Comparison of ENCODE assay signal across 9 mouse cellular contexts in genomic region chr4:44119410-44120201, GRCm38 (mm10). TPM values are rescaled to one million over a fixed set of nuclear protein-coding genes. Genes with fewer than 3 reads are reported as not detected.
DNase-seq lines count a peak whose midpoint lies in the region; ATAC-seq lines count a peak whose summit lies in the region.
"Had no signal": no experiment of that assay in that cellular context is flagged by ENCODE, and none has a peak within 500 bp of the region (broad histone marks: within the 10 kb centered on the region; RNA-seq: fewer than 3 reads in every experiment).

No protein-coding gene starts in this region.

- WGBS in kidney, embryonic 16.5 days = 52% methylated on average over 9 of the region's 9 CpGs

- peak; percentile 39; the same call in 1 of the 2 replicates for ATAC-seq in kidney, embryonic 16.5 days (ENCODE audit: low FRiP score, low TSS enrichment)

- H3K27me3 ChIP-seq in kidney, embryonic 16.5 days (ENCODE audit: insufficient read depth, low read length) = no peaks in the 10 kb centered on the region

- no peaks in the 10 kb centered on the region for H3K4me1 ChIP-seq in kidney, embryonic 16.5 days (ENCODE audit: insufficient read depth, low read length)

- H3K9ac ChIP-seq in kidney, embryonic 16.5 days (replicated peaks; ENCODE audit: low read length) = no peak overlapping the region

- no peaks in the 10 kb centered on the region for H3K9me3 ChIP-seq in kidney, embryonic 16.5 days (ENCODE audit: low read length)

- no peaks in the 10 kb centered on the region; the same call in 1 of the 2 replicates for H3K36me3 ChIP-seq in kidney, embryonic 16.5 days (ENCODE audit: insufficient read depth, low read length)

- no peak overlapping the region for H3K4me2 ChIP-seq in kidney, embryonic 16.5 days (replicated peaks; ENCODE audit: low read depth, low read length)

- H3K27ac ChIP-seq in kidney, embryonic 16.5 days (ENCODE audit: low read length) = no peak overlapping the region

- no peak for DNase-seq in kidney, postnatal 4 days
- DNase-seq in ES-CJ7 (ENCODE audit: low read depth, low spot score) (peak; percentile 49), ZHBTc4 (ENCODE audit: low read depth, low spot score) (peak; percentile 58)
- peak; percentile 78 for DNase-seq in induced T-regulatory cell, adult 2 months (ENCODE audit: low read depth)
- DNase-seq in right cerebral cortex, postnatal 36 days (ENCODE audit: low spot score in 2 of 2) = no peak
- no peak for DNase-seq in spleen, postnatal 10 days (ENCODE audit: low spot score in 2 of 2)
- no peak for DNase-seq in testis, postnatal 14 days (ENCODE audit: low spot score)

- H3K4me3 ChIP-seq in kidney, embryonic 16.5 days (ENCODE audit: low read length) = no peak overlapping the region
- H3K4me3 ChIP-seq: erythroblast, embryonic 14.5 days had no signal

RNA-seq across cellular contexts. Expression of gene Gne, which starts 35.6 kb away (rescaled TPM):
- 26.4 and 26.6 TPM in 2 replicates for polyA plus RNA-seq in kidney, embryonic 16.5 days (2015; fragmentation: Nextera tagmentation; extraction: Ambion mirVana)

Comparison
In these comparisons a context has a peak if more than half of its experiments do, and no peak if none do; other contexts are left out.
1. DNase-seq: peak in ES-CJ7 (single experiment), ZHBTc4 (single experiment) and induced T-regulatory cell, adult 2 months (single experiment); none in kidney, postnatal 4 days (0 of 2), right cerebral cortex, postnatal 36 days (0 of 2), spleen, postnatal 10 days (0 of 2) and testis, postnatal 14 days (single experiment).